ENCODE assay signal across 8 mouse cellular contexts in genomic region chr4:134534932-134535786, GRCm38 (mm10). TPM values are rescaled to one million over a fixed set of nuclear protein-coding genes. Genes with fewer than 3 reads are reported as not detected.
A peak's percentile ranks its signal among the peaks of the same experiment; 100 is the strongest.
DNase-seq lines count a peak whose midpoint lies in the region; ATAC-seq lines count a peak whose summit lies in the region.

TSS of gene Mtfr1l (minus strand) at chr4:134535387.

- H3K9me3 ChIP-seq in forebrain, embryonic 14.5 days (replicated peaks; ENCODE audit: control insufficient read depth, low read length): no peaks in the 10 kb centered on the region
- H3K9me3 ChIP-seq in neural tube, embryonic 15.5 days (replicated peaks): no peaks in the 10 kb centered on the region

- H3K27me3 ChIP-seq in forebrain, embryonic 14.5 days (replicated peaks; ENCODE audit: control insufficient read depth, insufficient read depth, low read length): no peaks in the 10 kb centered on the region
- H3K27me3 ChIP-seq in neural tube, embryonic 15.5 days (replicated peaks): no peaks in the 10 kb centered on the region

- peak within 1 kb of the TSS; percentile 90 for H3K4me3 ChIP-seq in forebrain, embryonic 14.5 days (ENCODE audit: low read depth, low read length)
- peak within 1 kb of the TSS; percentile 99 for H3K4me3 ChIP-seq in neural tube, embryonic 15.5 days (replicated peaks)

- intact Hi-C loops in heart, postnatal 14 days (cut with DNase I): loop anchor here (2.0 kb wide), 1 partner anchor 20 kb away; no protein-coding TSS in a partner anchor

- H3K4me2 ChIP-seq in forebrain, embryonic 14.5 days (ENCODE audit: low read length): peak within 1 kb of the TSS; percentile 97
- peak within 1 kb of the TSS; percentile 95 for H3K4me2 ChIP-seq in neural tube, embryonic 15.5 days

- peak within 1 kb of the TSS; percentile 82 for H3K9ac ChIP-seq in forebrain, embryonic 14.5 days (ENCODE audit: low read length)
- peak within 1 kb of the TSS; percentile 80 for H3K9ac ChIP-seq in neural tube, embryonic 15.5 days (replicated peaks)

- peaks cover 31% of the 10 kb centered on the region for H3K36me3 ChIP-seq in forebrain, embryonic 14.5 days (ENCODE audit: control insufficient read depth, insufficient read depth, low read length)
- H3K36me3 ChIP-seq in neural tube, embryonic 15.5 days: peaks cover 36% of the 10 kb centered on the region

- peak; percentile 97 for DNase-seq in ES-CJ7 (ENCODE audit: low read depth, low spot score)
- DNase-seq in cerebellum, adult 11 months: peak; percentile 96
- DNase-seq in forebrain, embryonic 14.5 days (ENCODE audit: low spot score): peak; percentile 97
- DNase-seq in heart, postnatal 14 days: peak; percentile 98
- DNase-seq in layer of hippocampus, adult 11-12 months (ENCODE audit: low spot score): peak; percentile 97
- peak; percentile 99 for DNase-seq in lung, adult 18-20 months
- peak; percentile 99 for DNase-seq in testis, postnatal 14 days (ENCODE audit: low spot score)

- peak; percentile 98 for ATAC-seq in forebrain, embryonic 14.5 days
- peak; percentile 97 for ATAC-seq in neural tube, embryonic 15.5 days (ENCODE audit: low FRiP score)

- peak within 1 kb of the TSS; percentile 76 for H3K27ac ChIP-seq in forebrain, embryonic 14.5 days (ENCODE audit: low read depth, low read length)
- H3K27ac ChIP-seq in neural tube, embryonic 15.5 days (replicated peaks): peak within 1 kb of the TSS; percentile 80

- WGBS in forebrain, embryonic 14.5 days: under 1% methylated on average over 67 of the region's 71 CpGs
- under 1% methylated on average over 69 of the region's 71 CpGs for WGBS in neural tube, embryonic 15.5 days

- peaks cover 14% of the 10 kb centered on the region for H3K4me1 ChIP-seq in forebrain, embryonic 14.5 days (ENCODE audit: control insufficient read depth, insufficient read depth, low read length)
- peaks cover 32% of the 10 kb centered on the region for H3K4me1 ChIP-seq in neural tube, embryonic 15.5 days

RNA-seq across cellular contexts. Expression of gene Mtfr1l, which starts in this region (rescaled TPM):
- 177 and 185 TPM in 2 replicates for polyA plus RNA-seq in forebrain, embryonic 14.5 days (2014; fragmentation: Nextera tagmentation; extraction: Ambion mirVana)
- 100 to 1,000 TPM; 162 to 167 TPM for total RNA-seq in heart, postnatal 14 days (2021)
- polyA plus RNA-seq in neural tube, embryonic 15.5 days (2015; fragmentation: Nextera tagmentation; extraction: Ambion mirVana): 166 and 177 TPM in 2 replicates

Comparison
In these comparisons a context has a peak if more than half of its experiments do, and no peak if none do; other contexts are left out.
1. Peak in every context shown above with its lines: DNase-seq, ATAC-seq, H3K4me3 ChIP-seq and H3K27ac ChIP-seq.